Mouse (Mus musculus) stomach, adult 2 months (tissue): ENCODE results near the gene Mrc2. TPM values are rescaled to one million over a fixed set of nuclear protein-coding genes. Genes with fewer than 3 reads are reported as not detected.

Source experiments
- polyA plus RNA-seq: library from polyadenylated mRNA; depleted of rRNA; stranded (reverse); fragments of >200 nt; gene quantifications from 2 replicates; pipeline ENCODE4 v1.2.3, GENCODE M21; 2012; rRNA removed

Gene Mrc2
- 7.1 and 8.3 TPM in 2 replicates for polyA plus RNA-seq

GRCm38 (mm10) chr11:105292124-105293071 is at the start of gene Mrc2:
Gene Mrc2, plus strand, starts transcription at chr11:105292643.

Other genes starting within 250 kb of the Mrc2 start
- gene Efcab3, start 229.1 kb upstream of the Mrc2 start, polyA plus RNA-seq, result not detected in 2 replicates
- 3.3 and 4.3 TPM in 2 replicates for gene Mettl2, start 166.2 kb upstream of the Mrc2 start, polyA plus RNA-seq
- not detected in 2 replicates for gene Gm10842, start 145.8 kb upstream of the Mrc2 start, polyA plus RNA-seq
- 2.3 and 2.8 TPM in 2 replicates for gene Tlk2, start 113.8 kb upstream of the Mrc2 start, polyA plus RNA-seq
- not detected in 2 replicates for gene March10, start 164.1 kb downstream of the Mrc2 start, polyA plus RNA-seq